Mouse (Mus musculus): ENCODE data around the gene Yod1. TPM values are rescaled to one million over a fixed set of nuclear protein-coding genes. Genes with fewer than 3 reads are reported as not detected.

Yod1 gene
- polyA plus RNA-seq, 1 experiment = 3.5 TPM

Other genes with a start within 250 kb of the Yod1 start
- gene Zp3r, start 87.7 kb upstream of the Yod1 start, polyA plus RNA-seq (2012; ENCODE audit: insufficient read depth, insufficient read length, missing spikeins) = not detected in 2 replicates
- gene C4bp, start 55.7 kb upstream of the Yod1 start, polyA plus RNA-seq (2012; ENCODE audit: insufficient read depth, insufficient read length, missing spikeins) = not detected in 2 replicates
- not detected in 2 replicates for gene Gm29427, start 1.5 kb upstream of the Yod1 start, polyA plus RNA-seq (2012; ENCODE audit: insufficient read depth, insufficient read length, missing spikeins)
- 2.2 and 6.9 TPM in 2 replicates for gene Pfkfb2, start 11.9 kb downstream of the Yod1 start, polyA plus RNA-seq (2012; ENCODE audit: insufficient read depth, insufficient read length, missing spikeins)
- gene AA986860, start 14.6 kb downstream of the Yod1 start, polyA plus RNA-seq (2012; ENCODE audit: insufficient read depth, insufficient read length, missing spikeins) = 2.0 and 2.2 TPM in 2 replicates
- gene Fcamr, start 83.6 kb downstream of the Yod1 start, polyA plus RNA-seq (2012; ENCODE audit: insufficient read depth, insufficient read length, missing spikeins) = not detected in 2 replicates
- gene Pigr, start 109.4 kb downstream of the Yod1 start, polyA plus RNA-seq (2012; ENCODE audit: insufficient read depth, insufficient read length, missing spikeins) = 0.71 TPM in 1 of 2 replicates, not detected in the other
- not detected in 2 replicates for gene Fcmr, start 148.3 kb downstream of the Yod1 start, polyA plus RNA-seq (2012; ENCODE audit: insufficient read depth, insufficient read length, missing spikeins)
- not detected in 2 replicates for gene Il24, start 170.1 kb downstream of the Yod1 start, polyA plus RNA-seq (2012; ENCODE audit: insufficient read depth, insufficient read length, missing spikeins)
- not detected in 2 replicates for gene Il20, start 194.1 kb downstream of the Yod1 start, polyA plus RNA-seq (2012; ENCODE audit: insufficient read depth, insufficient read length, missing spikeins)
- gene Il19, start 222.8 kb downstream of the Yod1 start, polyA plus RNA-seq (2012; ENCODE audit: insufficient read depth, insufficient read length, missing spikeins) = not detected in 2 replicates

Measured in brown adipose tissue, adult 24 weeks (tissue).